Mouse (Mus musculus): ENCODE data around the gene Lsm3.
"Not testable (repeated sequence)": the region's sequence is repeated elsewhere in the genome, so short reads cannot be mapped to it uniquely, and the experiment has no call there.

The Lsm3 gene

DNA sequence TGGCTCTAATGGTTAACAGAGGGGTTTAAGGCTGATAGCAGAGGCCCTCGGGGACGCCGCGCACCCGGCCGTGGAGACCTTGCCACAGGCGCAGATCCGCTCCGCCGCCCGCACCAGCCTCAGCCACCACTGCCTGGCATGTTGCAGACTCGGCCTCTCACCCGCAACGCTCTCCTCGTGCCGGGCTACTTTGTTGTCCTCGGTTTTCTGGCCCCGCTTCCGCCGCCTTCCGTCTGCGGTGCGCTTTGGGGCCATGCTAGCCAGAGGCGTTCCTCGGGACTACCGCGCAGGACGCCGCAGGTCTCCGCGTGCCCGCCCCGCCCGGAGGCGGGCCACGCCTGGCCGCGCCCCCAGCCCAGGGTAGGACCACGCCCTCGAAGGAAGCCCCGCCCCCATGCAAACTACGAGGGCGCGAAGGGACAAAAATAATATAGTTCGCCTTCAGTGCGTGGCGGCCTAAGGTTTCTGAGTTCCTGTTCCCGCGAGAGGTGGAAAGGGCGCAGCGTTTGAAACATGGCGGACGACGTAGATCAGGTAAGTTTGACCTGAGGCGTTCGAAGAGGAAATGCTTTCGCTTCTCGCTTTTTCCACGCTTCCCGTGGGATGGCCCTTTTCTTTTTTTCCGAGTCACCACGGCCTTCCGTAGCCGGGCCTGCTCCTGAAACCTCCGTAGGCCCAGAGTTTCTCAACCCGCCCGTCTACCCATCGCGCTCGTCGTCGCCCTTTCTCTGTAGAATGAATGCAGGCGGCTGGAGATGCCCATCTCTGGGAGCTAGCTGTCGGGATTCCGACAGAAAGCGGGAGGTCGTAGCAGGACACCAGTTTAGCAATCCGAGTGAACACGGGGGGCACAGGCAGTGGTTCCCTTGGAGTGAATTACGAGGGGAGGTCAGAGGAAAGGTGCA lies at the start of gene Lsm3, which contains the start of gene Xpc:
TSS of gene Lsm3 (plus strand) at position 384 of the 905 bp plus-strand sequence.
TSS of gene Xpc (minus strand) at position 344 of the 905 bp plus-strand sequence.
- peak; percentile 97 for DNase-seq (ENCODE audit: low read depth, low spot score)

DNA sequence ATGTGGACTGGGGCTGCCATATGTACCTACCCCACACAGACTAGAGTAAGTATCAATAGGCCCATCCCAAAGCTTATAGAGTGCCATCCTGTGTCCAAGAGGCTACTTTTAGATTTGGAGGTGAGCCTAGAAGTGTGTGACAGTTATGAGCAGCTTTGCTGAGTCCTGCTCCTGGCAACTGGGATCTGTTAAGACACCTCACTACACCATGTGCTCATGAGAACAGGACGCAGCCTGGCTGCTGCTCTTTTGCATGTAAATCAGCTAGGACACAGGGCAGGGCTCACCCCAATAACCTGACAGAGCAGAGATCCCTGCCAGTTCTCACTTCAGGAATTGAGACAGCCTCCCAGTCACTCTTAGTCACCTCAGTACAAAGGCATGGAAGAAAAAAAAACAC lies 48.6 kb upstream of the Lsm3 start:
- DNase-seq (ENCODE audit: low read depth, low spot score) = no peak

GRCm38 (mm10) chr6:91470712-91471111 lies 45.0 kb upstream of the Lsm3 start:
- no peak for DNase-seq (ENCODE audit: low read depth, low spot score)

DNA sequence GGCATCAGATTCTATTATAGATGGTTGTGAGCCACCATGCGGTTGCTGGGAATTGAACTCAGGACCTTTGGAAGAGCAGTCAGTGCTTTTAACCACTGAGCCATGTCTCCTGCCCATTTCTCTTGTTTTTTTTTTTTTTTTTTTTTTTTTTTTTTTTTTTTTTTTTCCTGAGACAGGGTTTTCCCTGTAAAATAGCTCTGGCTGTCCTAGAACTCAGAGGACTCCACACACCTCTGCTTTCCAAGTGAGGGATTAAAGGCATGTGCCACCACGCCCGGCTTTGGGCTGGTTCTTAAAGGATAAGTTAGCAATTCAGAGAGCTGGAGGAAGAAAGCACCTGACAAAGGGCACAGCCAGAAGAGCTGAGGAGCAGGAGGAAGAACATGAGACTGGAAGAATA lies 44.3 kb upstream of the Lsm3 start:
- DNase-seq (ENCODE audit: low read depth, low spot score) = not testable (repeated sequence)

GRCm38 (mm10) chr6:91472319-91472718 lies 43.4 kb upstream of the Lsm3 start:
- peak; percentile 49 for DNase-seq (ENCODE audit: low read depth, low spot score)

DNA sequence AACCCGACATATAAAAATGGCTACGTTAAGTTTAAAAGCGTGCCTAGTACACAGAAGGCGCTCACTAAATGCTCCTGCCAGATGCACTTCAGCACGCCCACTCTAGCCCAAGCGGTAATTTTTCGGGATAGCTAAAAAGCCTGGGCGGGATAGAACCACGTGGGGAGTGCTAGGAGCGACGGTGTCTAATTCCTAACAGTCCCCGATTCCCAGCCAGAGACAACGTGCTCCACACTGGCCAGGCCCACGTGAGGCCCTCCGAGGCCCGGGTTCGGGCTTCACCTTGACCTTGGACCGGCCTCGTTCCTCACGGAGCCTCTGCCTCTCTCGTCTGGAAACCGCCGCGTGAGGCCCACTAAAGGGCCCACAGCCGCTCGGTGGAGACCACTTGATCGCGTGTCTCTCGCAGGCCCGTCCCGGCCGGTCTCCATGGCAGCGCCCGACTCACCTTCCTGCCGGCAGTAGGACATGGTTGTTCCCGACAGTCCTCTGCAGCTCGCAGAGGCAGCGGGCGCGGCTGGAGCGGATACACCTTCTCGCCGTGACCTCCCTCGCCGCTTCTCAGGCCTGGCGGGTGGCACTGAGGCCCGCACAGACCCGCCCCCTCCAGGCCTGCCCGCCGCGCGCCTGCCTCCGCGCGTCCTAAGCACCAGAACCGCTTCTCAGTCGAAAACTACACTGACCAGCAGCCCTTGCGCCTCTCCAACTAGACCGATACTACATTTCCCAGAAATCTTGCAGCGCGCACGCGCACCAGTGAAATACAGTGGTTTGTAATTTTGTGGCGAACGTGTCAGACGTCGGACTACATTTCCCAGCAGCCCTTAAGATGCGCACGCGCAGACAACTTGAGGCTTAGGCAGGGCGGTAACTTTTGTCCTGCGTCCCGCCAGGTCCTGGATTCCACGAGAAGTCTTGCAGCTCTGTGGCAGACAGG lies 42.6 kb upstream of the Lsm3 start, which contains the start of the genes Chchd4 and Tmem43:
TSS of gene Chchd4 (minus strand) at position 679 of the 937 bp plus-strand sequence.
TSS of gene Tmem43 (plus strand) at position 836 of the 937 bp plus-strand sequence.
- DNase-seq (ENCODE audit: low read depth, low spot score) = peak; percentile 100

GRCm38 (mm10) chr6:91473805-91474440 lies 41.8 kb upstream of the Lsm3 start:
- no peak for DNase-seq (ENCODE audit: low read depth, low spot score)

GRCm38 (mm10) chr6:91474441-91475190 lies 41.1 kb upstream of the Lsm3 start:
- peak; percentile 90 for DNase-seq (ENCODE audit: low read depth, low spot score)

DNA sequence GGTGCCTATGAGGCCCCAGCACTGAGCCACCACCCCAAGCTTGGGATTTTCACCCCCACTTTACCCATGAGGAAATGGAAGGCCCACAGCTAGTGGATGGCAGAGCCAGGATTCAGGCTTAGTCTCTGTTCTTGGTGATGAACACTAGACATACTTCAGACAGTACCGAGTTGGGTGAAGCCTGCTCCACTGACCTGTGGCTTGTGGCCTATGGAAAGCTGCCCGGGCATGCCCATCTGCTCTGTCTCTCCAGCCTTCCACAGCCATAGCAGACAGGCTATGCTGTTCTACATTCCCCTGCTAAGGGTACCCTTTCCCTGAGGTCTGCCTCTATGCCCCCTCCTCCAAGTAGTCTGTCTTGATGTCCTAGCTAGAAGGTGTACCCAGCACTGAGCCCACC lies 39.2 kb upstream of the Lsm3 start:
- no peak for DNase-seq (ENCODE audit: low read depth, low spot score)

GRCm38 (mm10) chr6:91483371-91483770 lies 32.4 kb upstream of the Lsm3 start:
- peak; percentile 33 for DNase-seq (ENCODE audit: low read depth, low spot score)

DNA sequence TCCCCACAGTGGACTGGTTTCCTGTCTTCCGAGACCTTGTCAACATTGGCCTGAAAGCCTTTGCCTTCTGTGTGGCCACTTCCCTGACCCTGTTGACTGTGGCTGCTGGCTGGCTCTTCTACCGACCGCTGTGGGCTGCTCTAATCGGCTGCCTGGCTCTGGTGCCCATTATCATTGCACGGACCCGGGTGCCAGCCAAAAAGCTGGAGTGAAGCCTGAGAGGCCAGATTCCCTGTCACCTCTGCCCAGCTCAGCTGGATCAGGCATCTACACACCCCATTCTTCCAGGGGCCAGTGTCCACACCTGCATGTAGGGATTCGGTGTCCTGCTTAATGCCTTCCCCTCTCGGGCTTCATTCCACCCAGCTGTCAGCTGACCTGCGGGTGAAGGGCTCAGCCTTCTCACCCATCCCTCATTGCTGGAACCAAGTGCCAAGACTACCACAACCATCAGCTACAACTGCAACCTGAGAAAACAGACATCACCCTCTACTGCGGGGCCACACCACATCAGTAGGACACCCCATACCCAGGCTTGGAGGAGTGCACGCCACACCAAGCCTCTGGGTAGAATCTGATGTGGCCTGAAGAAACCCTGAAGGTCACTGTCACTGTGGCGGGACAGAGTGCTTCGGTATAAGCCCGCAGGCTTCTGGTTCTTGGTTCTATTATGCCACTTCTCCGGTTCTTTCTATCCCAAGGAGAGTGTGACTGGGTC lies 28.8 kb upstream of the Lsm3 start:
- DNase-seq (ENCODE audit: low read depth, low spot score) = no peak

DNA sequence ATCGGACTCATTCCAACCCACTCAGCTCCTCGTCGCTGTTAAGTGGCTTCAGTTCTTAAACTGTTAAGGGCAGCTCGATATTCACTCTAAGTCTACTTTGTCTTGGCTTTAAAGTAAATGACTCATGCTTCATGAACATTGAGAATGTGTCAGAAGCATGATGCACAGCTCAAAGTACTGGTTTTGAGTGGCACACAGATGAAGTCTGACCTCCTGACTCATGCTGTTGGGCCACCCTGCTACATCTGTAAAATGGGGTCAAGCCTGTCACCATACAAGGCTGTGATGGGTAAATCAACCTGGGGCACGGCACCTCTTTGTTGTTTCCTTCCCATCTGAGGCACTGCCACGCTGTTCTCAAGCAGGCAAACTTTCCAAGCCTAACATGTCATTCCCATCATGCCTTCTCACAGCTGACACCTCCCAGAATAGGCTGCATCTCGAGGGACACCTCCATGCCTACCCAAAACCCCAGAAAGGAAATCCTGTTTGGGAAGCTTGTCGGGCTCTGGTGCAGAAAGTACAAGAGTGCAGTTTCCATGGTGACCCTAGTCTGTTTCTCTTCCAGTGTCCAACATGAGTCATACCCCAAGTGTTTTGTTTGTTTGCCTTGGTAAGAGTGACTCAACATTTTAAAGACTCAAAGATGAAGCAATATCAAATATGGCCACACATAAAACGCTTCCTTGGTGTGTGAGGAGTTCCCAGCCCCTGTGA lies 27.1 kb upstream of the Lsm3 start:
- DNase-seq (ENCODE audit: low read depth, low spot score) = peak; percentile 99

- DNase-seq (ENCODE audit: low read depth, low spot score) = no peak
Observed at GRCm38 (mm10) chr6:91489872-91490271, 25.9 kb upstream of the Lsm3 start.

DNA sequence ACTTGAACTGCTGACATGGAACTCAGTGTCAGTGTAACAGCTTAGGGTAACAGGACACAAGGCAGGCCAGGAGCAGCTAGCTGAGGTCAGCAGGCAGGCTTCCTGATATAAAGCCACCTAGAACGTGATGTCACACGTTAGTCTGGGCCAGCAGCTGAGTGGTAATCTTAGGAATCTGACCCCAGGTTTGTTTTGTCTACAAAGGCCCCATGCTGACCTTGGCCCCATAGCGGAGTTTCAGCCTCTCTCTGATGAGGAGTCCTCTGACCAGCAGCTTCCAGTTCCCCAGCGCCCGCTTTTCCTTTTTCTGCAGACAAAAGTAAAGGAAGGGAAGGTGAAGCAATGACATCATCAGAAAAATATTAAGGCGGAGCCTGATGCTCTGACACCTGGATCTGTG lies 24.7 kb upstream of the Lsm3 start:
- DNase-seq (ENCODE audit: low read depth, low spot score) = no peak

DNA sequence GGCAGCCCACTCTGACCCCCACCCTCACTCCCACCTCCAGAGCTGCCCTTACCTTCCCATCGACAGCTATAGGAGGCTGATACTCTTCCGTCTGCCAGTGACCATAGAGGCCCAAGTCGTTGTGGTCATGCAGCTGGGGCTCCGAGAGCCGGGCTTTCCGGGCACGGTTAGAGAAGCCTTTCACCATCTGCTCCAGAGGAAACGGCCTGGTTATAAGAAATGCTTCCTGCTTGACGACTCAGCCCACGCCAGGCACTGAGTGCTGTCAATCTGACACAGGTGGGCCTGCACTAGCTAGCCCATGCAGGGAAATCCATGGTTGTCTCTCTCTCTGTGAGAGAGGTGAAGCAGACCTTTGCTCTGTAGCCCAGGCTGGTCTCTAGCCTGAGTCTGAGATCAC lies 22.7 kb upstream of the Lsm3 start:
- no peak for DNase-seq (ENCODE audit: low read depth, low spot score)

DNA sequence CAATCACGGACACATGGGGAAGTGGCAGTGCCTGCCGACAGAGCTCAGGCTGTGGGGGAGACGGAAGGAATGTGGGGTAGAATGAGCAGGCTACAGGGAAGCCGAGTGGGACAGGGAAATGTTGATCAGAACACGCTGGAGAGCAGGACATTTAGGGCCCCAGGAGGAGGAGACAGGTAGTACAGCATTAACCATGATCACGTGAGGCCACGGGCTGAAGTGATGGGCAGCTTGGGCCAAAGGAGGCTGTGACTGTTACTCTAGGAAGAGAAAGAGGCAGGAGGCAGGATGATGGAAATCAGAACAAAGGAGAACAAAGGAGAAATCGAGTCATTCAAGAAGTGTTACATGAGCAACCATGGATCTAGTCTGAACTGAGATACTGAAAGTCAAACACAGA lies 21.2 kb upstream of the Lsm3 start:
- DNase-seq (ENCODE audit: low read depth, low spot score) = no peak

DNA sequence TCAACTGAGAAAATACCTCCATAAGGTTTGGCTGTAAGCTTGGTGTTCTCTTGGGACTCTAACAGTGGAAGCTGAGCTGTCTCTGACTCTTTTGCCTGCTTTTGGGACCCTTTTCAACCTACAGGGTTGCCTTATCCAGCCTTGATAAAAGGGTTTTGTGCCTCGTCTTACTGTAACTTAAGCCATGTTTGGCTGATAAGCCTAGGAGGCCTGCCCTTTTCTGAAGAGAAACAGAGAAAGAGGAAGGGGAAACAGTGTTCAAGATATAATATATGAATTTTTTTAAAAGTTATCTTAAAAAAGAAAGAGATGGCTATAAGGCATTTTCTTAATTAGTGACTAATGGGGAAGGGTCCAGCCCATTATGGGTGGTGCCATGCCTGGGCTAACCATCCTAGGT lies 12.4 kb upstream of the Lsm3 start:
- DNase-seq (ENCODE audit: low read depth, low spot score) = no peak

DNA sequence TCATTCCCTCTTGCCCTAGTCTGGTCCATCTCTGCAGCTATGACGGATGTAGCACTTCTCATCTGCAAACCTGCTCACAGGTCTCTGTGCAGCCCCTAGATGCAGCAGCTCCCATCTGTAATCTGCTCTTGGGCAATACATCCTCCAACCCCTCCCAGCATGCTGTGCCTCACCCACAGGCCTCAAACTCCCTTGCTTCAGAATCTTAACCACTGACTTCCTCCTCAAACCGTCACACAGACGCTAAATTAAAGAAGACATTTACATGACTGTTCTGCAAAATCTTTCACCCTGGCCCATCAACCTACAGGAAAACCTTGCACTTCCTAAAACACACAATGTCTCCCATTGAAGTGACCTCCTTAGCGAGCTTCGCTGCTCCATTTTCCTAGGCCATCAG lies 9.7 kb upstream of the Lsm3 start:
- DNase-seq (ENCODE audit: low read depth, low spot score) = no peak

DNA sequence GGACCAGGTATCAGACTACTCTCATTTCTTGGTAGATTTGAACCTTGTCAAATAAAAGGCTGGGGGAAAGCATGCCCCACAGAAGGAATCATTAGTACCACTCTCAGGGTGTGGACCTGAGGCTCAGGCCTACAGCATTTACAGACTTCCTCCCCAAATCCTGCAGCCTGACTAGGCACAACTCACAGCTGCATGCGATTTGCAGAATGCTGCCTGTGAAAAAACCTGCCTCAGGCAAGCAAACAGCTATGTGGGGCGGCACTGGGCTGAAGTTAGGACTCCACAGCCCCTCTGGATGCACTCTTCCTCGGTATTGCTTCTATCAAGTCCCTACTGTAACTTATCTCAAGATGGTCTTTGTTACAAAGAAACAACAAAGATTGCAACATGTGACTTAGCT lies 7.7 kb upstream of the Lsm3 start:
- DNase-seq (ENCODE audit: low read depth, low spot score) = no peak

DNA sequence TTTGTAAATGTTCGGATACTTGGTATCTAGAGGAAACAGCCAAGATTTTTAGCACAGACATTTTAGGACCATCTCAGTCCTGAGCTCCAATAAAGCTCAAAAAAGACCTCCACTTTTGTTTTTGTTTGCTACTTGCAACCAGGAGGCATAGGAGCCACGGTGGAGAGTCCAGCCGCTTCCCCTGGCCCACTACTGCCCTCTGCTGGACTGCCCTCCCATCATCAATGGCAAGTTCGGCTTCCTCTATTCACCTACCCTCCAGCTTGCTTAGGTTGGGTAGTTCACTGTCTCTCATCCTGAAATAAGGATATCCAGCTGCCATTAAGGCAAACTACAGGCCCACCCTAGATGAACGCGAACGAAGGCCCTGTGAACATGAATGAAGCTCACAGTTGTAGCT lies 6.4 kb upstream of the Lsm3 start:
- DNase-seq (ENCODE audit: low read depth, low spot score) = peak; percentile 87

Measured in 3T3-L1 (cell line).